16 mouse cellular contexts compared by ENCODE assay signal in genomic region chr7:144523415-144523814, GRCm38 (mm10). TPM values are rescaled to one million over a fixed set of nuclear protein-coding genes. Genes with fewer than 3 reads are reported as not detected.
DNase-seq lines count a peak whose midpoint lies in the region; ATAC-seq and TF ChIP-seq lines count a peak whose summit lies in the region.
"Had no signal": no experiment of that assay in that cellular context is flagged by ENCODE, and none has a peak within 500 bp of the region (broad histone marks: within the 10 kb centered on the region; RNA-seq: fewer than 3 reads in every experiment).

No protein-coding gene starts in this region.

- H3K27me3 ChIP-seq in cerebellum, adult 2 months (ENCODE audit: control insufficient read depth, insufficient read depth, low read length): no peaks in the 10 kb centered on the region
- no peaks in the 10 kb centered on the region for H3K27me3 ChIP-seq in liver, embryonic 14.5 days (ENCODE audit: control insufficient read depth, insufficient read depth, low read length)
- H3K27me3 ChIP-seq: CH12.LX had no signal

- H3K36me3 ChIP-seq in liver, embryonic 14.5 days (replicated peaks; ENCODE audit: control insufficient read depth, insufficient read depth, low read depth): peaks cover 10% of the 10 kb centered on the region

- peaks cover 64% of the 10 kb centered on the region for H3K4me1 ChIP-seq in cerebellum, adult 2 months (ENCODE audit: control insufficient read depth, insufficient read depth, low read length)
- peaks cover 30 to 35% of the 10 kb centered on the region in 2 experiments for H3K4me1 ChIP-seq in liver, embryonic 14.5 days (replicated peaks; ENCODE audit: control insufficient read depth in 2 of 2, insufficient read depth in 2 of 2, low read length in 1 of 2)

- peak; percentile 92 for TF ChIP-seq EP300 in liver, embryonic 14.5 days (IDR thresholded peaks at IDR 0.05; ENCODE audit: low read depth)

- DNase-seq in cerebellum, adult 2 months: no peak
- DNase-seq in cerebellum, postnatal 25 days: no peak
- peak; percentile 26 to 50 for DNase-seq in spleen, postnatal 10 days (ENCODE audit: low spot score in 2 of 2)
- DNase-seq in spleen, postnatal 14 days (ENCODE audit: low spot score in 2 of 2): no peak
- peak; percentile 63 to 74 (median 70) for DNase-seq in liver, embryonic 14.5 days (ENCODE audit: low read depth in 3 of 3, low spot score in 3 of 3)
- DNase-seq in right cerebral cortex, postnatal 36 days (ENCODE audit: low spot score in 2 of 2): no peak
- no peak for DNase-seq in gastrocnemius, postnatal 4 days (ENCODE audit: low spot score in 2 of 2)
- DNase-seq in kidney, adult 8-10 months: no peak
- DNase-seq: cerebellum, postnatal 14 days; heart, adult 11 months; kidney, postnatal 25 days; left cerebral cortex, postnatal 4 days; thymus, adult 2 months had no signal

- peak overlapping the region; percentile 74 for H3K27ac ChIP-seq in cerebellum, adult 2 months (ENCODE audit: insufficient read depth, low read length)
- peak overlapping the region; percentile 94 for H3K27ac ChIP-seq in liver, embryonic 14.5 days

- TF ChIP-seq CTCF in cerebellum, adult 2 months (IDR thresholded peaks at IDR 0.05; ENCODE audit: borderline replicate concordance, insufficient read depth, low read depth, low read length): no peak
- no peak for TF ChIP-seq CTCF in liver, embryonic 14.5 days (IDR thresholded peaks at IDR 0.05; ENCODE audit: low read depth)

- H3K9ac ChIP-seq in liver, embryonic 14.5 days (replicated peaks): peak overlapping the region; percentile 50

- ATAC-seq in liver, embryonic 14.5 days (ENCODE audit: insufficient read depth): peak; percentile 97
- ATAC-seq: inflammation-experienced regulatory T-cells, adult 6 months had no signal

- peak overlapping the region; percentile 61 for H3K4me2 ChIP-seq in liver, embryonic 14.5 days (ENCODE audit: low read depth)
- H3K4me2 ChIP-seq: midbrain, embryonic 11.5 days had no signal

- no peak for TF ChIP-seq POLR2A in cerebellum, adult 2 months (IDR thresholded peaks at IDR 0.05; ENCODE audit: borderline replicate concordance, insufficient read depth, low read length)

- WGBS in cerebellum, adult 2 months: 92% methylated on average over 3 of the region's 3 CpGs
- WGBS in liver, embryonic 14.5 days (ENCODE audit: insufficient replicate concordance): 12% methylated on average over 3 of the region's 3 CpGs

- H3K4me3 ChIP-seq in cerebellum, adult 2 months (replicated peaks; ENCODE audit: insufficient read depth, low read depth, low read length): no peak overlapping the region
- H3K4me3 ChIP-seq in liver, embryonic 14.5 days (ENCODE audit: insufficient read depth in 1 of 2, low read depth in 2 of 2, low read length in 2 of 2): peak overlapping the region in 1 of 2 experiments; percentile 20; a peak in 1 of 4 replicates

- no peaks in the 10 kb centered on the region for H3K9me3 ChIP-seq in liver, embryonic 14.5 days (ENCODE audit: control insufficient read depth, low read length)

RNA-seq across cellular contexts. Expression of gene Ppfia1, which starts 30.1 kb away (rescaled TPM):
- 77.6 and 79.6 TPM in 2 replicates for polyA plus RNA-seq in cerebellum, adult 2 months (2012; rRNA removed)
- polyA plus RNA-seq in liver, embryonic 14.5 days (2012; rRNA removed): 12.6 and 15.4 TPM in 2 replicates
- polyA plus RNA-seq in liver, embryonic 14.5 days (2014; fragmentation: Nextera tagmentation; extraction: Ambion mirVana): 13.7 and 15.1 TPM in 2 replicates
- total RNA-seq in gastrocnemius, postnatal 4 days (2021): 10 to 100 TPM; 43.2 to 51.8 TPM

RNA-seq across cellular contexts. Expression of gene Cttn, which starts 52.6 kb away (rescaled TPM):
- polyA plus RNA-seq in cerebellum, adult 2 months (2012; rRNA removed): 119 and 131 TPM in 2 replicates
- polyA plus RNA-seq in liver, embryonic 14.5 days (2012; rRNA removed): 21.4 and 31.0 TPM in 2 replicates
- polyA plus RNA-seq in liver, embryonic 14.5 days (2014; fragmentation: Nextera tagmentation; extraction: Ambion mirVana): 31.5 and 32.3 TPM in 2 replicates
- total RNA-seq in gastrocnemius, postnatal 4 days (2021): 10 to 100 TPM; 96.3 to 98.5 TPM

RNA-seq across cellular contexts. Expression of gene Fadd, which starts 58.8 kb away (rescaled TPM):
- polyA plus RNA-seq in cerebellum, adult 2 months (2012; rRNA removed): 3.3 TPM in 2 replicates
- polyA plus RNA-seq in liver, embryonic 14.5 days (2012; rRNA removed): 3.6 and 4.1 TPM in 2 replicates
- polyA plus RNA-seq in liver, embryonic 14.5 days (2014; fragmentation: Nextera tagmentation; extraction: Ambion mirVana): 4.4 and 5.0 TPM in 2 replicates
- 1 to 10 TPM; 7.4 to 7.6 TPM for total RNA-seq in gastrocnemius, postnatal 4 days (2021)

Comparison
In these comparisons a context has a peak if more than half of its experiments do, and no peak if none do; other contexts are left out.
1. DNase-seq: peak in spleen, postnatal 10 days (2 of 2) and liver, embryonic 14.5 days (3 of 3); none in cerebellum, adult 2 months (0 of 2), cerebellum, postnatal 25 days (0 of 2), spleen, postnatal 14 days (0 of 2), right cerebral cortex, postnatal 36 days (0 of 2), gastrocnemius, postnatal 4 days (0 of 2) and kidney, adult 8-10 months (0 of 2).